Mouse (Mus musculus) forebrain, embryonic 15.5 days (tissue): ENCODE results near the gene Scn3b. TPM values are rescaled to one million over a fixed set of nuclear protein-coding genes. Genes with fewer than 3 reads are reported as not detected.

Experiments used
- ATAC-seq: fragments of 200-750 bp; cut with Nextera tagmentation; replicated peaks from 2 replicates; pipeline ENCODE4 v1.8.0; 2017; ENCODE audit warnings: mild to moderate bottlenecking, moderate TSS enrichment, moderate library complexity
- H3K27ac ChIP-seq: fragments of 300-500 bp; sonication (generic); replicated peaks from 2 replicates; pipeline ENCODE4 v1.5.1; 2015; ENCODE audit warnings: mild to moderate bottlenecking, inconsistent platforms
- H3K27me3 ChIP-seq: fragments of 300-500 bp; sonication (generic); 2 replicates; pipeline ENCODE4 v1.6.1; 2015; ENCODE audit warnings: inconsistent platforms
- H3K36me3 ChIP-seq: fragments of 300-500 bp; sonication (generic); 2 replicates; pipeline ENCODE4 v1.6.1; 2015; ENCODE audit warnings: mild to moderate bottlenecking, inconsistent platforms
- H3K4me1 ChIP-seq: fragments of 300-500 bp; sonication (generic); 2 replicates; pipeline ENCODE4 v1.6.1; 2015; ENCODE audit warnings: inconsistent platforms
- H3K4me2 ChIP-seq: fragments of 300-500 bp; sonication (generic); replicated peaks from 2 replicates; pipeline ENCODE4 v1.6.1; 2015; ENCODE audit warnings: mild to moderate bottlenecking, inconsistent platforms
- H3K4me3 ChIP-seq: fragments of 300-500 bp; sonication (generic); 2 replicates; pipeline ENCODE4 v1.5.1; 2015; ENCODE audit warnings: mild to moderate bottlenecking, inconsistent platforms
- H3K9ac ChIP-seq: fragments of 300-500 bp; sonication (generic); replicated peaks from 2 replicates; pipeline ENCODE4 v1.6.1; 2015; ENCODE audit warnings: mild to moderate bottlenecking, inconsistent platforms
- H3K9me3 ChIP-seq: fragments of 300-500 bp; sonication (generic); 2 replicates; pipeline ENCODE4 v1.6.1; 2016; ENCODE audit warnings: inconsistent platforms
- WGBS: fragments of 180-500 bp; shearing (Covaris S2); methylation state at CpG from one replicate; pipeline ENCODE4 v1.1.7; 2015; ENCODE audit warnings: mixed read lengths; 5-methylcytosine and 5-hydroxymethylcytosine counted together
- polyA plus RNA-seq: library from polyadenylated mRNA; unstranded; fragments of >200 nt; fragmentation: Nextera tagmentation; extraction: Ambion mirVana; gene quantifications from 2 replicates; pipeline ENCODE4 v1.2.1, GENCODE M21; 2015

The Scn3b gene
- polyA plus RNA-seq, 1 experiment from 2014 or later, result 90.5 TPM

DNA sequence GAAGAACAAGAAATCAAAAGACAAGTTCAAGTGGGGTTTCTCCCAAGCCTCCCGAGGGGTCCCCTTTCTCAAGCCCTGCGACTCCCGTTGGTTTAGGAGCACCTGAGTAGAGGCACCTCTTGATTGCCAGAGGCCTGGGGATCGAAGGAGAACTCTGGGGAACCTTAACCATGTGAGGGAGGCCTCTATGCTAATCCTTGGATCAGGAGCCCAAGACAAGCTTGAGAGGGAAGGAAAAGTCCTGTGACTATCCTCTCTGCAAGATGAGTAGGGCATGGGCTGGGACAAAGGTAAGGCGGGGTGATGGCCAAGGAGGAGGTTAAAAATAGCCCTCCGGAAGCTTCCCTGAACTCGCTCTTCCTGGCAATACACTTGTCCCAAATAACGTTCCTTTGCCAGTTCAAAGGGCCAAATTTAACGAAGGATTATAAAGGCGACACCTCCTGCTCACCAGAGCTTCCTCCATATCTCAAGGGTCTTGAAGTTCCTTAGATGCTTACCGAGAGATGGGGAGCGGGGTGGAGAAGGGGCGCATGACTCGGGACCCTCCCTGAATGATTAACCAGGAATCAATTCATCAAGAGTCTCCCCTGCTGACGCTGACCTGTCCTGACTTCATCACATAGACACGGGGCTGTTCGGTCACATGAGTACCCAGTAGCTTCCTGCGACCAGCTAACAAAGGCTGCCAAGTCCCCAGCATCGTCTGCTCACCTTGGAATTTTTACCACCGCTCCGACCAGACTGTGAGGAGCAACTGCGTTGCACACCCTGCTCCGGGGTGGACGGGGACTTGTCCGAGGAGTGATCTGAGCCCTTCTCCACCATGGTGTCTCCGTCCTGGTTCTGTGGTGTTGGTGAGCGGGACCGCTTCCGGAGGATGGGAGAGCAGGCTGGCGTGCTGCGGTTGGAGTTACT lies 64.0 kb downstream of the Scn3b start:
- Histone ChIP-seq H3K4me2 (no peak overlapping the region), H3K4me1 (peaks cover 52% of the 10 kb centered on the region), H3K36me3 (peaks cover 13% of the 10 kb centered on the region; the same call in 1 of the 2 replicates), H3K9ac (no peak overlapping the region), H3K27ac (peak overlapping the region; percentile 86), H3K9me3 (no peaks in the 10 kb centered on the region), H3K4me3 (no peak overlapping the region), H3K27me3 (no peaks in the 10 kb centered on the region)
- no peak for ATAC-seq
- WGBS, result 83% methylated on average over 31 of the region's 31 CpGs

DNA sequence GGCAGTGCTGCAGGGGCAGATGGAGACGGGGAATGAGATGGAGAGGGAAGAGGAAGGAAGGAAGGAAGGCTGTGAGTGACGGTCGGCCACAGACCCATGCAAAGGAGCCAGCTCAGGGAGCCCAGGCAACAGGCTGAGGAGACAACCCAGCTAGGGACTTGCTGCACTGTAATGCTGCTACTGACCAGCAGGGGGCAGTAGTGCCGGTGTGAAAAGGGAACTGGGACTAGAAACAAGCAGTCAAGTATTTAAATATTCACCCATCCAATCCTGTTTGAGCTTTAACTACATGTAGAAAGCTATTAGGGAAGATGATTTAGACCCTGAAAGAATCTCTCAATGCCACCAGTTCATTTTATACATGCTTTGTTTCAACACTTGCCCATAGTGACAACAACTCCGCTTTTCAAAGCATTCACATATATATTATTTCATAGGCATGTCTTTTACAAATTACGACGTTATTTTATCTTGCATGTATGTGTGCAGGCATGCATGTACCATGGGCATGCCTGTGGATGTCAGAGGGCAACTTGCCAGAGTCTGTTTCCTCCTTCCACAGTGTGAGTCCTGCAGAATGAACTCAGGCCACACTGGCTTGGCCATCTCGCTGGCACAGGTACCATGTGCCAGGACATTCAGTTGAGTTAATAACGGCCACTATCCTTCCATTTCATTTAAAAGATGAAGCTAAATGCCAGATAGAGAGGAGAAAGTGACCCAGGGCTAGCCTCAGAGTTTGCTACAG lies 64.8 kb downstream of the Scn3b start:
- Histone ChIP-seq H3K4me2 (no peak overlapping the region), H3K36me3 (peaks cover 10% of the 10 kb centered on the region; the same call in 1 of the 2 replicates), H3K4me1 (peaks cover 52% of the 10 kb centered on the region), H3K4me3 (no peak overlapping the region), H3K27me3 (no peaks in the 10 kb centered on the region), H3K27ac (peak overlapping the region; percentile 86), H3K9me3 (no peaks in the 10 kb centered on the region), H3K9ac (no peak overlapping the region)
- ATAC-seq, result no peak
- 59% methylated on average over 9 of the region's 9 CpGs for WGBS

DNA sequence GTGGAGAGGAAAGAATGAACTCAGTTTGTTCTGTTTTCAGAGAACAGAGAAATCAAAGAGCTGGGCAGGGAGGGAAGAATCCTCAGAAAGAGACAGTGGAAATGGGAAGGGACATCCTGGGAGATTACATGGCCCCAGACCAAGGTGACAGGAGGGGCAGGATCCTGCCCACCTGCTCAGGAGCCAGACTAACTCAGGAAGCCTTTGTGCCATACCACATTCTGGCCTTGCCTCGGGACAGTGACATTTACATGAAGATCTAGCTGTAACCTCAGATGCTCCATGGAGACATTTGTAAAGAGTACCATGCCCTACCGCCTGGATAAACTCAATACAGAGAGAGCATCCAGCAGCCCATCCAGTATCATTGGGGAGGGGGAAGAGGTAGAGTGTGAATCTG lies 65.6 kb downstream of the Scn3b start:
- no peak overlapping the region for H3K9ac ChIP-seq
- no peak overlapping the region for H3K27ac ChIP-seq
- H3K9me3 ChIP-seq, result no peaks in the 10 kb centered on the region
- peaks cover 7% of the 10 kb centered on the region; the same call in 1 of the 2 replicates for H3K36me3 ChIP-seq
- peaks cover 58% of the 10 kb centered on the region for H3K4me1 ChIP-seq
- WGBS, result 95% methylated on average over 2 of the region's 2 CpGs
- no peak overlapping the region for H3K4me2 ChIP-seq
- H3K4me3 ChIP-seq, result no peak overlapping the region
- no peak for ATAC-seq
- H3K27me3 ChIP-seq, result no peaks in the 10 kb centered on the region

DNA sequence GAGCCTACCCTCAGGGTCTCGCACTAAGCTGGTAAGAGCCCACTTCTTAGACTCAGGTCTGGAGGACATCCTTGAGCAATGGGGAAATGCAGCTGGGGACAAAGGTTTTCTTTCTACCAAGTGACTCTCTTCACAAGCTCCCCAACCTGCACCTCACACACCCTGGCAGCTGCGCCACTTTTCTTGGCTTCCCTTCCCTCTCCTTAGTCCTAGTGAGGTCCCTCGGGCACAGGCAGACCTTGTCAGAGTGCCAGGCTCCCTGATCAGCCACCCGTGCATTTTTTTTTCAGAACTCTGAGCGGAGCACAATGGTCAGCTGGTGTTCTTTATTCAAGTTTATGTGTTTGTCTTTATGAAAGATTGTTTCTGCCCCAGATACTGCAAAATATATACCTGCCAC lies 67.7 kb downstream of the Scn3b start:
- peak overlapping the region; percentile 73 for H3K27ac ChIP-seq
- WGBS, result 33% methylated on average over 5 of the region's 5 CpGs
- H3K4me2 ChIP-seq, result no peak overlapping the region
- H3K36me3 ChIP-seq, result no peaks in the 10 kb centered on the region
- H3K27me3 ChIP-seq, result no peaks in the 10 kb centered on the region
- no peaks in the 10 kb centered on the region for H3K9me3 ChIP-seq
- H3K9ac ChIP-seq, result no peak overlapping the region
- ATAC-seq, result peak; percentile 54
- H3K4me3 ChIP-seq, result no peak overlapping the region
- peaks cover 69% of the 10 kb centered on the region for H3K4me1 ChIP-seq

DNA sequence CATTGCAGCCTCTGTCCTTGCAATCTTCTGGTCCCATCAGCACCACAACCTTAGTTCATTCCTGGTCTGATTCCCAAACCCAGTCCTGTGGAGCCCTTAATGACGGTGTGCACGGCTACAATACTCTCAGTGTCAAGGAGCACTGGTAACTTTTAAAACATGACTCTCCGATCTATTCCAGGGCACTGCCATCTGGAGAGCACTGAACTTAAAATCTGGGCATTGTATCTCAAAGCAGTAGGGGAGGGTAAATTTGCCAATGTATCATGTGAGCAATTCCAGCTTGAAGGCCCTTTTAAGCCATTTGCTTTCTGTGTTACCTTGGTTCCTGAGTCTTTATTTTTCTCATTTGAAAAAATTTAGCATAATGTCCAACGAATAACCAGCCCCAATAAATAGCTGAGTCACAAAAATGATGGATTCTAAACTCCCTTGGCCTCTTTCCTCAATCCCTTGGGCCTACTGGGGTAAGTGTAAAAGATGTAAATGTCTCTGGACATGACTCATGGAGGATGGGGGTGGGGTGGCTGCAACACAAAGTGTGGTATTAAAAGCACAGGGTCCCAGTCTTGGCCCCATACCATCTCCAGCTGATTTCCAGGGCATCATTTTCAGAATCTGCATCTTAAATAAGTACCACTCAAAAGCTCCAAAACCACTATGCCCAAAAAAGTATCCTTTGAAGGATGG lies 68.3 kb downstream of the Scn3b start:
- peak overlapping the region; percentile 73 for H3K27ac ChIP-seq
- H3K4me1 ChIP-seq, result peaks cover 69% of the 10 kb centered on the region
- no peak overlapping the region for H3K4me2 ChIP-seq
- no peak overlapping the region for H3K9ac ChIP-seq
- WGBS, result 47% methylated on average over 4 of the region's 4 CpGs
- peak; percentile 23; the same call in 1 of the 2 replicates for ATAC-seq
- no peaks in the 10 kb centered on the region for H3K36me3 ChIP-seq
- H3K27me3 ChIP-seq, result no peaks in the 10 kb centered on the region
- no peaks in the 10 kb centered on the region for H3K9me3 ChIP-seq
- no peak overlapping the region for H3K4me3 ChIP-seq

DNA sequence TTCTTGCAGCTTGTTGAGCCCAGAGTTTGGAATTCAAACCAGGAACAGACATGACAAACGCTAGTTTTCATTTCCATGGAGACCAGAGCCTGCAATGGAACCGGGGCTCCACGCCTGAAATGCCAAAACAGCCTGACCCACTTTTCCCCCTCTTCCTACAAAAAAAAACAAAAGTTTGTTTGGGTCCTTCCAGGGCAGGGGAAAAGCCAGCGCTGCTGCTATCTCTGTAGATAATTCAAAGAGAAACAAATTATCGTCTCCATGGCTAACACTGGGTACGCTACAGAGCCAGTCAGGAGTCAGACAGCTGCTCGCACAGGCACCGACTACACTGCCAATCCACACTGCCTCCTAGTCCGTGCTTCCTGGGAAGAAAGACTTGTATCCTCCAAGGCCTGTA lies 70.6 kb downstream of the Scn3b start:
- Histone ChIP-seq H3K4me1 (peaks cover 71% of the 10 kb centered on the region), H3K4me2 (no peak overlapping the region), H3K4me3 (no peak overlapping the region), H3K36me3 (no peaks in the 10 kb centered on the region), H3K9ac (no peak overlapping the region), H3K27me3 (no peaks in the 10 kb centered on the region), H3K9me3 (no peaks in the 10 kb centered on the region), H3K27ac (0 out of 2 replicates have a peak overlapping the region, but pooled peaks have one; percentile 3)
- no peak for ATAC-seq
- WGBS, result 57% methylated on average over 9 of the region's 9 CpGs

Other genes starting within 250 kb of the Scn3b start
- gene Olfr981, start 247.8 kb upstream of the Scn3b start, polyA plus RNA-seq, result not detected in 2 replicates
- not detected in 2 replicates for gene Olfr982, start 195.4 kb upstream of the Scn3b start, polyA plus RNA-seq
- not detected in 2 replicates for gene Olfr983, start 175.6 kb upstream of the Scn3b start, polyA plus RNA-seq
- not detected in 2 replicates for gene Olfr984, start 155.0 kb upstream of the Scn3b start, polyA plus RNA-seq
- gene Olfr985, start 139.0 kb upstream of the Scn3b start, polyA plus RNA-seq, result not detected in 2 replicates
- not detected in 2 replicates for gene Tmem225, start 121.1 kb upstream of the Scn3b start, polyA plus RNA-seq
- gene Olfr986, start 88.3 kb upstream of the Scn3b start, polyA plus RNA-seq, result not detected in 2 replicates
- gene Zfp202, start 76.9 kb upstream of the Scn3b start, polyA plus RNA-seq, result 9.9 and 10.8 TPM in 2 replicates